Mouse (Mus musculus) spleen, postnatal 10 days (tissue): ENCODE data around the gene Copg2.

ENCODE experiments used
- DNase-seq, 2 experiments: peaks; one replicate each; pipeline ENCODE4 v3.0.0; 2021 to 2022; ENCODE audit warnings: low spot score in 2 of 2

Copg2 gene

GRCm38 (mm10) chr6:30734988-30735727, 161.4 kb downstream of the Copg2 start:
- DNase-seq: no peak

GRCm38 (mm10) chr6:30734465-30734864, 162.1 kb downstream of the Copg2 start:
- DNase-seq: no peak

- DNase-seq: no peak
Observed at GRCm38 (mm10) chr6:30732571-30733130, 163.9 kb downstream of the Copg2 start.

- no peak for DNase-seq
Observed at GRCm38 (mm10) chr6:30730301-30730971, 166.2 kb downstream of the Copg2 start.

GRCm38 (mm10) chr6:30723331-30723730, 173.3 kb downstream of the Copg2 start, which contains the start of gene Mest:
Gene Mest, plus strand, starts transcription at chr6:30723547.
- DNase-seq: no peak

- DNase-seq: no peak
Observed at GRCm38 (mm10) chr6:30722385-30723164, 174.0 kb downstream of the Copg2 start.

GRCm38 (mm10) chr6:30716796-30717195, 179.8 kb downstream of the Copg2 start:
- no peak for DNase-seq

- no peak for DNase-seq
Observed at GRCm38 (mm10) chr6:30714891-30715471, 181.6 kb downstream of the Copg2 start.

- DNase-seq: no peak
Observed at GRCm38 (mm10) chr6:30713896-30714295, 182.7 kb downstream of the Copg2 start.

GRCm38 (mm10) chr6:30713455-30713854, 183.1 kb downstream of the Copg2 start:
- no peak for DNase-seq

GRCm38 (mm10) chr6:30712484-30712883, 184.1 kb downstream of the Copg2 start:
- no peak for DNase-seq

- DNase-seq: no peak
Observed at GRCm38 (mm10) chr6:30711365-30711763, 185.2 kb downstream of the Copg2 start.

GRCm38 (mm10) chr6:30710371-30711364, 185.9 kb downstream of the Copg2 start:
- no peak for DNase-seq

GRCm38 (mm10) chr6:30709115-30709514, 187.5 kb downstream of the Copg2 start:
- no peak for DNase-seq

GRCm38 (mm10) chr6:30703977-30704602, 192.5 kb downstream of the Copg2 start:
- DNase-seq: no peak

GRCm38 (mm10) chr6:30703476-30703875, 193.1 kb downstream of the Copg2 start:
- no peak for DNase-seq

GRCm38 (mm10) chr6:30702881-30703280, 193.7 kb downstream of the Copg2 start:
- DNase-seq: no peak

- no peak for DNase-seq
Observed at GRCm38 (mm10) chr6:30700182-30700581, 196.4 kb downstream of the Copg2 start.

- DNase-seq: no peak
Observed at GRCm38 (mm10) chr6:30698036-30698435, 198.6 kb downstream of the Copg2 start.
